Mouse (Mus musculus) stomach, embryonic 15.5 days (tissue): ENCODE measurements around the gene Fam172a. TPM values are rescaled to one million over a fixed set of nuclear protein-coding genes. Genes with fewer than 3 reads are reported as not detected.
A peak's percentile ranks its signal among the peaks of the same experiment; 100 is the strongest.
"Not testable (repeated sequence)": the region's sequence is repeated elsewhere in the genome, so short reads cannot be mapped to it uniquely, and the experiment has no call there.

Experiments used
- ATAC-seq: fragments of 200-750 bp; cut with Nextera tagmentation; 2 replicates; pipeline ENCODE4 v1.8.0; 2017; ENCODE audit warnings: low read depth, moderate number of reproducible peaks, moderate TSS enrichment; ENCODE audit not compliant: insufficient read depth, low FRiP score
- H3K27ac ChIP-seq: fragments of 300-500 bp; sonication (generic); 2 replicates; pipeline ENCODE4 v1.5.1; 2015; ENCODE audit warnings: mild to moderate bottlenecking, inconsistent platforms
- H3K27me3 ChIP-seq: fragments of 300-500 bp; sonication (generic); replicated peaks from 2 replicates; pipeline ENCODE4 v1.6.1; 2015; ENCODE audit warnings: inconsistent platforms
- H3K36me3 ChIP-seq: fragments of 300-500 bp; sonication (generic); 2 replicates; pipeline ENCODE4 v1.6.1; 2015; ENCODE audit warnings: inconsistent platforms
- H3K4me1 ChIP-seq: fragments of 300-500 bp; sonication (generic); 2 replicates; pipeline ENCODE4 v1.6.1; 2015; ENCODE audit warnings: inconsistent platforms
- H3K4me2 ChIP-seq: fragments of 300-500 bp; sonication (generic); 2 replicates; pipeline ENCODE4 v1.6.1; 2015; ENCODE audit warnings: mild to moderate bottlenecking, inconsistent platforms
- H3K4me3 ChIP-seq: fragments of 300-500 bp; sonication (generic); replicated peaks from 2 replicates; pipeline ENCODE4 v1.5.1; 2015; ENCODE audit warnings: inconsistent platforms
- H3K9ac ChIP-seq: fragments of 300-500 bp; sonication (generic); 2 replicates; pipeline ENCODE4 v1.6.1; 2015; ENCODE audit warnings: inconsistent platforms
- H3K9me3 ChIP-seq: fragments of 300-500 bp; sonication (generic); 2 replicates; pipeline ENCODE4 v1.6.1; 2016; ENCODE audit warnings: inconsistent platforms
- WGBS: fragments of 180-500 bp; shearing (Covaris S2); methylation state at CpG from one replicate; pipeline ENCODE4 v1.1.7; 2015; 5-methylcytosine and 5-hydroxymethylcytosine counted together
- polyA plus RNA-seq: library from polyadenylated mRNA; unstranded; fragments of >200 nt; fragmentation: Nextera tagmentation; extraction: Ambion mirVana; gene quantifications from 2 replicates; pipeline ENCODE4 v1.2.1, GENCODE M21; 2015

Fam172a gene
- polyA plus RNA-seq, result 33.7 and 37.8 TPM in 2 replicates

DNA sequence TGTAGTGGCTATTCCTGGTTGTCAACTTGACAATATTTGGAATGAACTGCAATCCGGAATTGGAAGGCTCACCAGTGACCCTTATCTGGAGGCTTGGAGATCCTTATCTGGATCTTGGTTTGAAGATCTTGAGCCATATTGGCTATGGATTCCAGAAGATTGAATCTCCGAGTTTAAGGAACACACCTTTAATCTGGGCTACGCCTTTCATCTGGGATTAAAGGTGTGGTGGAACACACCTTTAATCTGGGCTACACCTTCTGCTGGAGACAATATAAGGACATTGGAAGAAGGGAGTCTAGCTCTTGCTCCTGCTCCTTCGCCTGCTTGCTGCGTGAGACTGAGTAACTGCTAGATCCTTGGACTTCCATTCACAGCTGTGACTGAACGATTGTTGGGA is at the start of gene Fam172a:
Gene Fam172a (plus strand): TSS at position 301 of the 400 bp plus-strand sequence.
- H3K9me3 ChIP-seq, H3K27ac ChIP-seq, H3K4me2 ChIP-seq, H3K36me3 ChIP-seq, ATAC-seq, H3K27me3 ChIP-seq, H3K9ac ChIP-seq, H3K4me3 ChIP-seq, H3K4me1 ChIP-seq: not testable (repeated sequence)
- WGBS, result no CpG with 5 or more reads among the region's 6 CpGs

DNA sequence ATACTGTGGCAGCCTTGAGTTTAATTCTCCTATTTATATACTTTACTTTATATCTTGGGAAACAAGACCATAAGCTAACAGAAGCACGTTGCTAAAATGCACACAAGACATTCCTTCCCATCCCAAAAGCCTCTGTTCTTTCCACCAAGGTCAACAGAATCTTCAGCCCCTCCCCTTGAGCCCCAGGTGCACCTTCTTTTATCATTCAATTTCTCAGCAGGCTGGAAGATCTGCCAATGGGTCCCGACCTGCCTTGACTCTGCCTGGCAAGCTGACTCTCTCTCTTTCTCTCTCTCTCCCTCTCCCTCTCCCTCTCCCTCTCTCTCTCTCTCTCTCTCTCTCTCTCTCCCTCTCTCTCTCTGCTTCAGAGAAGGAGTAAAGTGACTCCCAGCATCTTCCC is 13.2 kb upstream of the Fam172a start:
- Histone ChIP-seq H3K4me2 (no peak overlapping the region), H3K4me3 (no peak overlapping the region), H3K9ac (no peak overlapping the region), H3K36me3 (no peaks in the 10 kb centered on the region), H3K27ac (no peak overlapping the region), H3K9me3 (no peaks in the 10 kb centered on the region), H3K27me3 (no peaks in the 10 kb centered on the region), H3K4me1 (no peaks in the 10 kb centered on the region)
- no peak for ATAC-seq
- 24% methylated on average over 2 of the region's 2 CpGs for WGBS

DNA sequence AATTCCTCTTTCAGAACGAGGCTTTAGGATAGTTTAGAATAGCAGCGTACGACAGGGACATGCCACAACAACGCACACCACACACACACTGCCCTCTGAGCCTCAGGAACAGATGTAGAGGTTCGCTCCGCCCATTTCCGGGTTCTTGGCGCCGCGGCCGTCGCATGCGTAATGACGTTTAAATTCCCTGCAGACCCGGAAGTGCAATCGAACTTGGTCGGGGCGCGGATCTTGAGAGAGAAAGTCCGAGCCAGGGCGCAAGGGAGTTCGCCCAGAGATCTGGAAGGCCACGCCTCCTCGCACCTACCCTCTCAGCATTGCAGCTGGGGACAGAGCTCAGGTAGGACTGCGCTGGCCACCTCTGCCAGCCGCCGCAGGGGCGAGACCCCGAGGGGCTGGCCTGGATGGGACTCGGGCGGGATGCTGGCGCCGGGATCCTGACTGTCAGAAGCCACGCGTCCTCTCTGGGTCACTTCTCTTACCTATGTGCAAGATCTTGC is 6.7 kb downstream of the Fam172a start:
- peak overlapping the region; percentile 69 for H3K4me2 ChIP-seq
- H3K4me1 ChIP-seq, result peaks cover 6% of the 10 kb centered on the region
- no peaks in the 10 kb centered on the region for H3K36me3 ChIP-seq
- peak overlapping the region; percentile 61; the same call in 1 of the 2 replicates for H3K27ac ChIP-seq
- peak overlapping the region; percentile 64 for H3K9ac ChIP-seq
- WGBS, result under 1% methylated on average over 35 of the region's 35 CpGs
- ATAC-seq, result peak; percentile 95
- no peaks in the 10 kb centered on the region for H3K9me3 ChIP-seq
- H3K27me3 ChIP-seq, result no peaks in the 10 kb centered on the region
- H3K4me3 ChIP-seq, result peak overlapping the region; percentile 88

DNA sequence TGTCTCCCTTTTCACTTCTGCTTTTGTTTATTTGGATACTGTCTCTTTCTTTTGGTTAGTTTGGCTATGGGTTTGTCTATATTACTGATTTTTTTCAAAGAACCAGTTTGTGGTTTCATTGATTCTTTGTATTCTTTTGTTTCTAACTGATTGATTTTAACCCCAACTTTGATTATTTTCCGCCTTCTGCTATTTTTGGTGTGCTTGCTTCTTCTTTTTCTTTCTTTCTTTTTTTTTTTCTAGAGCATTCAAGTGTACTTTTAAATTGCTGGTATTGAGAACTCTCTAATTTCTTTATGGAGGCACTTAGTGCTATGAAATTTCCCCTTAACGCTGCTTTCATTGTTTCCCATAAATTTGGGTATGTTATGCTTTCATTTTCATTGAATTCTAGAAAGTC is 15.7 kb downstream of the Fam172a start:
- Histone ChIP-seq H3K27me3 (no peaks in the 10 kb centered on the region), H3K9ac (no peak overlapping the region), H3K36me3 (no peaks in the 10 kb centered on the region), H3K4me3 (no peak overlapping the region), H3K4me1 (no peaks in the 10 kb centered on the region), H3K27ac (no peak overlapping the region), H3K9me3 (no peaks in the 10 kb centered on the region), H3K4me2 (no peak overlapping the region)
- ATAC-seq, result no peak
- 87% methylated on average over 2 of the region's 2 CpGs for WGBS

DNA sequence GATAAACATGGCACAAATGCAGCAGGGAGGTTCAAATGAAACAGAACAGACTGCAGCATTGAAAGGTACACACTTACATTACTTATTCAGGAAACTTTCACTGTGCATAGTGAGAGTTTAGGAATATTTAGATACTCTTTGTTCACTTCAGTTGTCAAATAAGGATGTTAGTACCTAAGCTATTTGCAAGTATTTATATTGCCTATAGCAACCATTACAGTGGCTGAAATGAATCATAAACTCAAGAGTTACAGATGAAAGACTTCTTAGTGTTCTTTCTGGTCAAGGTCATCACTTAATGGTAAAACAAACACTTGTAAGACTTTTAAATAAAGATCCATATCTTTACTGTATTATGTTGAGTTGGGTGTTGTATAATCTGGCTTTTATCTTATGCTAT is 41.0 kb downstream of the Fam172a start:
- H3K9me3 ChIP-seq, result no peaks in the 10 kb centered on the region
- no peaks in the 10 kb centered on the region for H3K27me3 ChIP-seq
- no peaks in the 10 kb centered on the region for H3K4me1 ChIP-seq
- ATAC-seq, result peak; percentile 79
- H3K4me2 ChIP-seq, result no peak overlapping the region
- H3K27ac ChIP-seq, result no peak overlapping the region
- H3K9ac ChIP-seq, result no peak overlapping the region
- H3K4me3 ChIP-seq, result no peak overlapping the region
- no peaks in the 10 kb centered on the region for H3K36me3 ChIP-seq

DNA sequence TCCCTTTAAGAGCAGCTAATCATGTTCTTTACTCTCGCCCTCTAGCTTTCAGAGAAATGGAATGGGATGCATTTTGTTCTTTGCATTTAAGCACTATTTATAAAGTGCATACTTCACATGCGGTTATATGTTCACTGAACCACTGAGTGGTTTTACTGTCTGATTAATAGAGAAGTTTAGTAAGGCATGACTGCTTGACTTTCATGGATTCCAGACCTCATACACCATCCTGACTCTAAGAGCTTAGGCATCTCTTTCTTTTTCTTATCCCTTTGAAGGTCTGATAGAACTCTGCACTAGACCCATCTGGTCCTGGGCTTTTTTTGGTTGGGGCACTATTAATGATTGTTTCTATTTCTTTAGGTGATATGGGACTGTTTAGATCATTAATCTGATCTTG is 75.8 kb downstream of the Fam172a start:
- 68% methylated on average over 2 of the region's 2 CpGs for WGBS
- Histone ChIP-seq H3K36me3 (no peaks in the 10 kb centered on the region), H3K27me3 (no peaks in the 10 kb centered on the region), H3K9me3 (no peaks in the 10 kb centered on the region), H3K4me2 (no peak overlapping the region), H3K27ac (no peak overlapping the region), H3K9ac (no peak overlapping the region), H3K4me3 (no peak overlapping the region), H3K4me1 (no peaks in the 10 kb centered on the region)
- ATAC-seq, result no peak

DNA sequence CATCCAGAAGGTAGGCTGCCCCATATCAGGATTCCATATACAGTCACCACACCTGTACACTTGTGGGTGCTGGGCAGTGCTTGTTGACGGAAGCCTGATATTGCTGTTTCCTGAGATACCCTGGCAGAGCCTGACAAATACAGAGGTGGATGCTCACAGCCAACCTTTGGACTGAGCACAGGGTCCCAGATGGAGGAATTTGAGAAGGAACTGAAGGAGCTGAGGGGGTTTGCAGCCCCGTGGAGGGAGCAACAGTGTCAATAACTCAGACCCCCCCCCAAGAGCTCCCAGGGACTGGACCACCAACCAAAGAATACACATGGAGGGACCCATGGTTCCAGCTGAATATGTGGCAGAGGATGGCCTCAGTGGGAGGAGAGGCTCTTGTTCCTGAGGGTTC is 105.5 kb downstream of the Fam172a start:
- not testable (repeated sequence) for H3K27ac ChIP-seq, H3K4me1 ChIP-seq, ATAC-seq, H3K9me3 ChIP-seq, H3K9ac ChIP-seq, H3K4me2 ChIP-seq, H3K36me3 ChIP-seq, H3K27me3 ChIP-seq, H3K4me3 ChIP-seq
- 93% methylated on average over 2 of the region's 2 CpGs for WGBS

DNA sequence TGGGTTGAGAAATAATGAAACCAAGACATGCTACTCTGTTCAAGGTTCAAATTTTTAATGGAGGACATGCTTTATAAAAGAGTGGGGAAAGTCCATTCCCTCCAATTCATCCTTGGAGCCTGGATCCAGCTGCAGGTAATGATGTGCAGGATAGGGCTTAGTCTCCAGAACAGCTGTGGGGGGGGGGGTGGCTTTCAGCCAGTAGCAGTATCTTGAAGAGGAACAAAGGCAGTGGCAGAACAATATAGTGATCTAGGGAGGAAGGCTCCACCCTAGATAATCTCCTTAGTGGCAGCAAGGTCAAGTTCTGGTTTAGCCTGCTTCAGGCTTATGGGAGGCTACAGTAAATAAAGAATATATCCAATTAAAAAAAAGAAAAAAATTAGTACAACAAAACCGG is 108.6 kb downstream of the Fam172a start:
- H3K27ac ChIP-seq, result no peak overlapping the region
- no peaks in the 10 kb centered on the region for H3K9me3 ChIP-seq
- H3K27me3 ChIP-seq, result no peaks in the 10 kb centered on the region
- H3K4me2 ChIP-seq, result no peak overlapping the region
- H3K9ac ChIP-seq, result no peak overlapping the region
- no peaks in the 10 kb centered on the region for H3K36me3 ChIP-seq
- no peak for ATAC-seq
- H3K4me3 ChIP-seq, result no peak overlapping the region
- no peaks in the 10 kb centered on the region for H3K4me1 ChIP-seq
- 84% methylated on average over 1 of the region's 1 CpGs for WGBS

DNA sequence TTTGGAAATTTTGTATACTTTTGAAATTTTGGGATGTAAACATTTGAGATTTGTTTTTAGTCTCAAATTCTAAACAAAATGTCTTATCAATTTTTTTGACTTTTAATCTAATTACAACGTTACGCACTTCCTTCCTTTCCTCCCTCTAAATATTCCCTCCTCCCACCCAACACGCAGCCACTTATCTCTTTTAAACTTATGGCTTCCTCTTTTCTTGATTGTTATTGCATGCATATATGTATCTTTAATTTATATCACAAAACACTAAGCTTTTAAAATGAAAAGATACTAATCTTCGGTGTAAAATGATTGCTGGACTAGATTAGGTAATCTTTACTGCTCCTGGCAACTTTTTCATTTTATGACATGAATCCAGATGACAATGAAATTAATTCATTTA is 124.3 kb downstream of the Fam172a start:
- H3K9ac ChIP-seq, result no peak overlapping the region
- no peak overlapping the region for H3K4me3 ChIP-seq
- ATAC-seq, result no peak
- H3K9me3 ChIP-seq, result no peaks in the 10 kb centered on the region
- H3K27ac ChIP-seq, result no peak overlapping the region
- H3K4me2 ChIP-seq, result no peak overlapping the region
- H3K4me1 ChIP-seq, result no peaks in the 10 kb centered on the region
- H3K27me3 ChIP-seq, result no peaks in the 10 kb centered on the region
- H3K36me3 ChIP-seq, result no peaks in the 10 kb centered on the region
- WGBS, result 81% methylated on average over 4 of the region's 4 CpGs

DNA sequence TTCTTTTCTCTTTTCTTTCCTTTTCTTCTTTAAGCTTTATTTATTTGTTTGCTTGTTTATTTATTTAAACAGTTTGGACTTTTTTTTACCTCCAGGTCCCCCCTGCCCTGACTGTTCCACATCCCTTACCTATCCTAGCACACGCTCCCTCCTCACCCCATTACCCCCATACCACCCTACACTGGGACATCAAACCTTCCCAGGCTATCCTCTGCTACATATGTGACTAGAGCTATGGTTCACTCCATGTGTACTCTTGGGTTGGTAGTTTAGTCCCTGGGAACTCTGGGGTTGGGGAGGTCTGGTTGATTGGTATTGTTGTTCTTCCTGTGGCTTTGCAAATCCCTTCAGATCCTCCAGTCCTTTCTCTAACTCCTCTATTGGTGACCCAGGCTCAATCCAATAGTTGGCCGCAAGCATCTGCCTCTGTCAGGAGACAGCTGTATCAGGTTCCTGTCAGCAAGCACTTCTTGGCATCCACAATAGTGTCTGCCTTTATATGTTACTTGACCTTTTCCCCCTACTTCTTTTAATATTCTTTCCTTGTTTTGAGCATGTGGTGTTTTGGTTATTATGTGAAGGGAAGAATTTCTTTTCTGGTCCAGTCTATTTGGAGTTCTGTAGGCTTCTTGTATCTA is 141.3 kb downstream of the Fam172a start:
- Histone ChIP-seq H3K27ac (no peak overlapping the region), H3K4me1 (no peaks in the 10 kb centered on the region), H3K4me3 (no peak overlapping the region), H3K4me2 (no peak overlapping the region), H3K36me3 (no peaks in the 10 kb centered on the region), H3K9ac (no peak overlapping the region), H3K27me3 (no peaks in the 10 kb centered on the region), H3K9me3 (no peaks in the 10 kb centered on the region)
- no peak for ATAC-seq
- 86% methylated on average over 2 of the region's 2 CpGs for WGBS

DNA sequence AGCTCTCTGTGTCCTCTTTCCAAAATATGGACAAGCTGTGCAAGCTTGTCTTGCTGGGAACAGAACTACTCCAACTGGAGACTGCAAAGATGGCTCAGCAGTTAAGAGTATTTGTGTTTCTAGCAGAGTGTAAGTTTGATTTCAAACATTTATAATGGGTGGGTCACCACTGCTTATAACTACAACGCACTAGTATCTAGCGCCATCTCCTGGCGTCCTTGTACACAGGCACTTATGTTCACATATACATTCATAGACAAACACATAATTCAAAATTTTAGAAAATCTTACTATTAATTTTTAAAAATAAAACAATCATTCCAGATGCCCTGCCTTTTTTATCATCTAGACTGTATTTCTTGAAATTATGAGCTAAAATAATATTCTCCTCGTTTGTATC is 147.0 kb downstream of the Fam172a start:
- WGBS, result 78% methylated on average over 4 of the region's 4 CpGs
- Histone ChIP-seq H3K27me3 (no peaks in the 10 kb centered on the region), H3K4me3 (no peak overlapping the region), H3K27ac (no peak overlapping the region), H3K4me1 (no peaks in the 10 kb centered on the region), H3K36me3 (no peaks in the 10 kb centered on the region), H3K9ac (no peak overlapping the region), H3K4me2 (no peak overlapping the region), H3K9me3 (no peaks in the 10 kb centered on the region)
- no peak for ATAC-seq

DNA sequence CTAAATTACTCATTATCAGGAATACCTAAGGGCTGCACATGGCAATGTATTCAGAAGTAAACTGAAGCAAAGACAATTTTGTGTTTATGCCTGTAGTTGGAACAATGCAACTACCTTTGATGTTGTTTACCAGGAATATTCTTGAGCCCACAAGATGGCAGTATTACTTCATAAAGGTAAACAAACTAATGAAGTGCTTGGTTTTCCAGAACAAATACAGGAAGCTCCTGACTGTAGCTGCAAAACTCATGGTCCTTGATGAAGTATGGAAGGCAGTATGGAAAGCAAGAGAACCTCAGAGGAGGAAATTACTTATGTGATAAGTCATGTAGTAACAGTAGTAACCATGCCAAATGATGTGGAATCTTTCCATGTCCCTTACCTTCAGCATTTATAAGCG is 163.0 kb downstream of the Fam172a start:
- H3K9me3 ChIP-seq, result no peaks in the 10 kb centered on the region
- H3K4me2 ChIP-seq, result no peak overlapping the region
- no peak overlapping the region for H3K27ac ChIP-seq
- WGBS, result 93% methylated on average over 1 of the region's 1 CpGs
- no peaks in the 10 kb centered on the region for H3K36me3 ChIP-seq
- H3K4me1 ChIP-seq, result no peaks in the 10 kb centered on the region
- no peak overlapping the region for H3K4me3 ChIP-seq
- H3K9ac ChIP-seq, result no peak overlapping the region
- no peak for ATAC-seq
- no peaks in the 10 kb centered on the region for H3K27me3 ChIP-seq

DNA sequence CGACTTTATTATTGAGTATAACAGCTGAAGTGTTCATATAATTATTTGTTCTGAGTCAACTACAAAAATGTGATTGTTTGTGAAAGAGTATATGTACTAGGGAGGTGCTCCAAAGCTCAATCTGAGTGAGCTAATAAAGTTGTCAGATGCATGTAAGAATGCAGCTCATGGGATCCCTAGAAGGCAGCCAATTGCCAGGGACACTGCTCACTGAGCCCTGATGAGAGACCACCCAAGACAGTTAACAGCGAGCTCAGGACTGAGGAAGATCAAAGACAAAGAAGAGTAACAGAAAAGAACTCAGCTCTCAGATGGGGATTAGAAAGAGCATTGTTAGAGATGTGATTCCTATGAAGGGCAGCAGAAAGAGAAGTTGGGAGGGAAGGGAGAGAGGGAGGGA is 166.5 kb downstream of the Fam172a start:
- H3K4me1 ChIP-seq, result no peaks in the 10 kb centered on the region
- H3K4me2 ChIP-seq, result no peak overlapping the region
- no peaks in the 10 kb centered on the region for H3K27me3 ChIP-seq
- H3K9me3 ChIP-seq, result no peaks in the 10 kb centered on the region
- ATAC-seq, result no peak
- no peak overlapping the region for H3K27ac ChIP-seq
- H3K36me3 ChIP-seq, result no peaks in the 10 kb centered on the region
- H3K9ac ChIP-seq, result no peak overlapping the region
- no peak overlapping the region for H3K4me3 ChIP-seq
- 70% methylated on average over 2 of the region's 2 CpGs for WGBS
